In genomic region chrX:18162192-18162857, GRCm38 (mm10) we compare ENCODE assay signal across 8 mouse cellular contexts. TPM values are rescaled to one million over a fixed set of nuclear protein-coding genes. Genes with fewer than 3 reads are reported as not detected.
DNase-seq lines count a peak whose midpoint lies in the region; ATAC-seq and TF ChIP-seq lines count a peak whose summit lies in the region.

Gene Kdm6a, plus strand, starts transcription at chrX:18162575.

- no peaks in the 10 kb centered on the region for H3K9me3 ChIP-seq in embryonic facial prominence, embryonic 13.5 days
- no peaks in the 10 kb centered on the region for H3K9me3 ChIP-seq in limb, embryonic 12.5 days
- H3K9me3 ChIP-seq in midbrain, embryonic 15.5 days: no peaks in the 10 kb centered on the region

- H3K27ac ChIP-seq in embryonic facial prominence, embryonic 13.5 days: peak within 1 kb of the TSS; percentile 98
- peak within 1 kb of the TSS; percentile 94 for H3K27ac ChIP-seq in kidney, adult 2 months (ENCODE audit: insufficient read depth, low read depth, low read length)
- H3K27ac ChIP-seq in limb, embryonic 12.5 days: peak within 1 kb of the TSS; percentile 98
- H3K27ac ChIP-seq in midbrain, embryonic 15.5 days: peak within 1 kb of the TSS; percentile 96
- H3K27ac ChIP-seq in spleen, adult 2 months (ENCODE audit: insufficient read depth, low read length): peak within 1 kb of the TSS; percentile 99

- H3K9ac ChIP-seq in embryonic facial prominence, embryonic 13.5 days: peak within 1 kb of the TSS; percentile 96
- H3K9ac ChIP-seq in limb, embryonic 12.5 days (replicated peaks): peak within 1 kb of the TSS; percentile 90
- H3K9ac ChIP-seq in midbrain, embryonic 15.5 days: peak within 1 kb of the TSS; percentile 80

- H3K4me3 ChIP-seq in embryonic facial prominence, embryonic 13.5 days: peak within 1 kb of the TSS; percentile 73
- peak within 1 kb of the TSS; percentile 88 for H3K4me3 ChIP-seq in kidney, adult 2 months (ENCODE audit: insufficient read depth, low read depth, low read length)
- peak within 1 kb of the TSS; percentile 77 for H3K4me3 ChIP-seq in limb, embryonic 12.5 days (replicated peaks)
- peak within 1 kb of the TSS; percentile 92 for H3K4me3 ChIP-seq in midbrain, embryonic 15.5 days
- H3K4me3 ChIP-seq in spleen, adult 2 months (ENCODE audit: extremely low read depth, insufficient read depth, insufficient read length): peak within 1 kb of the TSS; percentile 91

- WGBS in embryonic facial prominence, embryonic 13.5 days: under 1% methylated on average over 50 of the region's 50 CpGs
- under 1% methylated on average over 41 of the region's 50 CpGs for WGBS in kidney, adult 2 months
- WGBS in limb, embryonic 12.5 days: under 1% methylated on average over 44 of the region's 50 CpGs
- WGBS in midbrain, embryonic 15.5 days: 1% methylated on average over 50 of the region's 50 CpGs
- WGBS in spleen, adult 2 months: under 1% methylated on average over 50 of the region's 50 CpGs

- no peaks in the 10 kb centered on the region for H3K27me3 ChIP-seq in embryonic facial prominence, embryonic 13.5 days
- H3K27me3 ChIP-seq in kidney, adult 2 months (replicated peaks; ENCODE audit: control insufficient read depth, insufficient read depth, low read length): no peaks in the 10 kb centered on the region
- H3K27me3 ChIP-seq in limb, embryonic 12.5 days: no peaks in the 10 kb centered on the region
- no peaks in the 10 kb centered on the region for H3K27me3 ChIP-seq in midbrain, embryonic 15.5 days (replicated peaks)
- H3K27me3 ChIP-seq in spleen, adult 2 months (ENCODE audit: control insufficient read depth, insufficient read depth, low read length): no peaks in the 10 kb centered on the region

- DNase-seq in 3134 (ENCODE audit: extremely low read depth, insufficient read length, low spot score): peak; percentile 98
- DNase-seq in adrenal gland, postnatal 36 days: peak; percentile 98 to 100
- DNase-seq in heart, adult 18-20 months: peak; percentile 99 to 100
- peak; percentile 99 for DNase-seq in kidney, adult 2 months
- peak; percentile 90 to 96 for DNase-seq in spleen, adult 2 months (ENCODE audit: low read depth in 1 of 2, low spot score in 2 of 2)

- TF ChIP-seq POLR2A in kidney, adult 2 months (IDR thresholded peaks at IDR 0.05; ENCODE audit: low read depth, low read length): peak; percentile 85
- peak; percentile 29; the same call in 1 of the 2 replicates for TF ChIP-seq POLR2A in spleen, adult 2 months (IDR thresholded peaks at IDR 0.05; ENCODE audit: low read depth, low read length)

- ATAC-seq in embryonic facial prominence, embryonic 13.5 days (ENCODE audit: insufficient number of reproducible peaks, insufficient read depth, low FRiP score, low TSS enrichment, low read depth): peak; percentile 100
- ATAC-seq in limb, embryonic 12.5 days (ENCODE audit: insufficient number of reproducible peaks, insufficient read depth, low FRiP score, low TSS enrichment, low read depth): peak; percentile 100
- ATAC-seq in midbrain, embryonic 15.5 days (replicated peaks): peak; percentile 99

- TF ChIP-seq CTCF in kidney, adult 2 months (conservative IDR thresholded peaks at IDR 0.05; ENCODE audit: insufficient read depth, insufficient read length, low read depth, low read length): no peak
- no peak for TF ChIP-seq CTCF in spleen, adult 2 months (IDR thresholded peaks at IDR 0.05; ENCODE audit: extremely low read depth, insufficient read depth, insufficient read length, insufficient replicate concordance)

- H3K4me1 ChIP-seq in embryonic facial prominence, embryonic 13.5 days: no peaks in the 10 kb centered on the region
- no peaks in the 10 kb centered on the region for H3K4me1 ChIP-seq in kidney, adult 2 months (ENCODE audit: control insufficient read depth, insufficient read depth, low read length)
- no peaks in the 10 kb centered on the region for H3K4me1 ChIP-seq in limb, embryonic 12.5 days (replicated peaks)
- H3K4me1 ChIP-seq in midbrain, embryonic 15.5 days: no peaks in the 10 kb centered on the region
- H3K4me1 ChIP-seq in spleen, adult 2 months (ENCODE audit: control insufficient read depth, insufficient read depth, insufficient read length): no peaks in the 10 kb centered on the region

- peak within 1 kb of the TSS; percentile 63 for H3K4me2 ChIP-seq in embryonic facial prominence, embryonic 13.5 days
- peak within 1 kb of the TSS; percentile 65 for H3K4me2 ChIP-seq in limb, embryonic 12.5 days
- H3K4me2 ChIP-seq in midbrain, embryonic 15.5 days: peak within 1 kb of the TSS; percentile 69

- no peaks in the 10 kb centered on the region for H3K36me3 ChIP-seq in embryonic facial prominence, embryonic 13.5 days
- no peaks in the 10 kb centered on the region for H3K36me3 ChIP-seq in kidney, adult 2 months (ENCODE audit: control insufficient read depth, insufficient read depth, low read length)
- H3K36me3 ChIP-seq in limb, embryonic 12.5 days: no peaks in the 10 kb centered on the region
- no peaks in the 10 kb centered on the region for H3K36me3 ChIP-seq in midbrain, embryonic 15.5 days (replicated peaks)
- no peaks in the 10 kb centered on the region for H3K36me3 ChIP-seq in spleen, adult 2 months (ENCODE audit: control insufficient read depth, insufficient read depth, low read length)

RNA-seq across cellular contexts. Expression of gene Kdm6a, which starts in this region (rescaled TPM):
- 10 to 100 TPM; 37.2 to 79.4 TPM for total RNA-seq in adrenal gland, postnatal 36 days (2021)
- polyA plus RNA-seq in embryonic facial prominence, embryonic 13.5 days (2015; fragmentation: Nextera tagmentation; extraction: Ambion mirVana): 24.2 and 26.5 TPM in 2 replicates
- total RNA-seq in heart, adult 18-20 months (2021): 10 to 100 TPM; 15.4 to 33.7 TPM
- polyA plus RNA-seq in kidney, adult 2 months (2012; rRNA removed): 15.8 and 17.8 TPM in 2 replicates
- 30.0 and 31.2 TPM in 2 replicates for polyA plus RNA-seq in limb, embryonic 12.5 days (2016; fragmentation: Nextera tagmentation; extraction: Ambion mirVana)
- 20.4 and 21.5 TPM in 2 replicates for polyA plus RNA-seq in midbrain, embryonic 15.5 days (2015; fragmentation: Nextera tagmentation; extraction: Ambion mirVana)
- polyA plus RNA-seq in spleen, adult 2 months (2012; rRNA removed): 6.8 and 7.6 TPM in 2 replicates

Comparison
In these comparisons a context has a peak if more than half of its experiments do, and no peak if none do; other contexts are left out.
1. Peak in every context shown above with its lines: DNase-seq, ATAC-seq, H3K4me3 ChIP-seq and H3K27ac ChIP-seq.